Mouse (Mus musculus) kidney, embryonic 16.5 days (tissue): ENCODE measurements at regions not wholly inside any gene's neighbourhood (a gene's known extent, or its start where the extent isn't known, plus 50 kb on each side); places are given as distances from the start of the nearest gene placed in this dataset.
A peak's percentile ranks its signal among the peaks of the same experiment; 100 is the strongest.

ENCODE experiments used
- ATAC-seq: fragments of 200-750 bp; cut with Nextera tagmentation; 2 replicates; pipeline ENCODE4 v1.8.0; 2017; ENCODE audit warnings: moderate TSS enrichment; ENCODE audit not compliant: low FRiP score, low TSS enrichment
- H3K27ac ChIP-seq: fragments of 300-500 bp; sonication (generic); 2 replicates; pipeline ENCODE4 v1.5.1; 2014; ENCODE audit warnings: low read length
- H3K27me3 ChIP-seq: fragments of 300-500 bp; sonication (generic); 2 replicates; pipeline ENCODE4 v1.6.1; 2014; ENCODE audit warnings: low read length, control low read depth, mixed read lengths; ENCODE audit not compliant: insufficient read depth
- H3K36me3 ChIP-seq: fragments of 300-500 bp; sonication (generic); 2 replicates; pipeline ENCODE4 v1.6.1; 2014; ENCODE audit warnings: low read length, control low read depth, mixed read lengths; ENCODE audit not compliant: insufficient read depth
- H3K4me1 ChIP-seq: fragments of 300-500 bp; sonication (generic); 2 replicates; pipeline ENCODE4 v1.6.1; 2014; ENCODE audit warnings: low read length, control low read depth, mixed read lengths; ENCODE audit not compliant: insufficient read depth
- H3K4me2 ChIP-seq: fragments of 300-500 bp; sonication (generic); replicated peaks from 2 replicates; pipeline ENCODE4 v1.6.1; 2014; ENCODE audit warnings: low read depth, low read length
- H3K4me3 ChIP-seq: fragments of 300-500 bp; sonication (generic); 2 replicates; pipeline ENCODE4 v1.5.1; 2014; ENCODE audit warnings: mild to moderate bottlenecking, low read length
- H3K9ac ChIP-seq: fragments of 300-500 bp; sonication (generic); replicated peaks from 2 replicates; pipeline ENCODE4 v1.6.1; 2014; ENCODE audit warnings: low read length
- H3K9me3 ChIP-seq: fragments of 300-500 bp; sonication (generic); 2 replicates; pipeline ENCODE4 v1.6.1; 2016; ENCODE audit warnings: low read length, control low read depth
- WGBS: fragments of 180-500 bp; shearing (Covaris S2); extraction: QIAGEN DNeasy Blood & Tissue Kit; methylation state at CpG from one replicate; pipeline ENCODE4 v1.1.7; 2014; 5-methylcytosine and 5-hydroxymethylcytosine counted together

- H3K27me3 ChIP-seq, result no peaks in the 10 kb centered on the region
- H3K4me3 ChIP-seq, result no peak overlapping the region
- H3K36me3 ChIP-seq, result no peaks in the 10 kb centered on the region
- H3K4me1 ChIP-seq, result no peaks in the 10 kb centered on the region
- H3K9me3 ChIP-seq, result no peaks in the 10 kb centered on the region
- H3K9ac ChIP-seq, result no peak overlapping the region
- 81% methylated on average over 3 of the region's 3 CpGs for WGBS
- H3K4me2 ChIP-seq, result no peak overlapping the region
- ATAC-seq, result no peak
- no peak overlapping the region for H3K27ac ChIP-seq
Observed at GRCm38 (mm10) chr12:7192591-7192990, 784.9 kb upstream of the Apob start.

GRCm38 (mm10) chr12:7198098-7198497, 779.4 kb upstream of the Apob start:
- Histone ChIP-seq H3K36me3 (no peaks in the 10 kb centered on the region), H3K4me2 (no peak overlapping the region), H3K27me3 (no peaks in the 10 kb centered on the region), H3K9me3 (no peaks in the 10 kb centered on the region), H3K9ac (no peak overlapping the region), H3K27ac (no peak overlapping the region), H3K4me3 (no peak overlapping the region), H3K4me1 (no peaks in the 10 kb centered on the region)
- ATAC-seq, result no peak

GRCm38 (mm10) chr12:7200879-7201278, 776.6 kb upstream of the Apob start:
- Histone ChIP-seq H3K36me3 (no peaks in the 10 kb centered on the region), H3K4me1 (no peaks in the 10 kb centered on the region), H3K27me3 (no peaks in the 10 kb centered on the region), H3K9ac (no peak overlapping the region), H3K27ac (no peak overlapping the region), H3K4me2 (no peak overlapping the region), H3K9me3 (no peaks in the 10 kb centered on the region), H3K4me3 (no peak overlapping the region)
- ATAC-seq, result peak; percentile 87; the same call in 1 of the 2 replicates
- WGBS, result 84% methylated on average over 1 of the region's 1 CpGs

- H3K36me3 ChIP-seq, result no peaks in the 10 kb centered on the region
Observed at GRCm38 (mm10) chr12:7215686-7216085, 761.8 kb upstream of the Apob start.

GRCm38 (mm10) chr12:7217499-7217898, 759.9 kb upstream of the Apob start:
- no peaks in the 10 kb centered on the region for H3K4me1 ChIP-seq
- 47% methylated on average over 3 of the region's 3 CpGs for WGBS
- H3K36me3 ChIP-seq, result no peaks in the 10 kb centered on the region
- no peak overlapping the region for H3K9ac ChIP-seq
- H3K4me3 ChIP-seq, result no peak overlapping the region
- H3K9me3 ChIP-seq, result no peaks in the 10 kb centered on the region
- no peaks in the 10 kb centered on the region for H3K27me3 ChIP-seq
- H3K4me2 ChIP-seq, result no peak overlapping the region
- ATAC-seq, result no peak
- H3K27ac ChIP-seq, result no peak overlapping the region

More at GRCm38 (mm10) chr12:7215686-7216085, 761.8 kb upstream of the Apob start:
- Histone ChIP-seq H3K4me1 (no peaks in the 10 kb centered on the region), H3K4me2 (no peak overlapping the region), H3K9me3 (no peaks in the 10 kb centered on the region), H3K9ac (no peak overlapping the region), H3K27ac (no peak overlapping the region), H3K27me3 (no peaks in the 10 kb centered on the region), H3K4me3 (no peak overlapping the region)
- no peak for ATAC-seq
- 65% methylated on average over 6 of the region's 6 CpGs for WGBS

GRCm38 (mm10) chr12:7228124-7228523, 749.3 kb upstream of the Apob start:
- no peaks in the 10 kb centered on the region for H3K9me3 ChIP-seq
- no peak overlapping the region for H3K27ac ChIP-seq
- H3K27me3 ChIP-seq, result no peaks in the 10 kb centered on the region
- no peaks in the 10 kb centered on the region for H3K4me1 ChIP-seq
- no peaks in the 10 kb centered on the region for H3K36me3 ChIP-seq
- no peak overlapping the region for H3K4me2 ChIP-seq
- H3K9ac ChIP-seq, result no peak overlapping the region
- 57% methylated on average over 2 of the region's 2 CpGs for WGBS
- ATAC-seq, result no peak
- H3K4me3 ChIP-seq, result no peak overlapping the region

GRCm38 (mm10) chr12:7228541-7229225, 748.8 kb upstream of the Apob start:
- WGBS, result 54% methylated on average over 9 of the region's 9 CpGs
- no peaks in the 10 kb centered on the region for H3K27me3 ChIP-seq
- H3K9me3 ChIP-seq, result no peaks in the 10 kb centered on the region
- no peak overlapping the region for H3K27ac ChIP-seq
- H3K36me3 ChIP-seq, result no peaks in the 10 kb centered on the region
- H3K9ac ChIP-seq, result no peak overlapping the region
- H3K4me3 ChIP-seq, result no peak overlapping the region
- H3K4me2 ChIP-seq, result no peak overlapping the region
- no peaks in the 10 kb centered on the region for H3K4me1 ChIP-seq
- ATAC-seq, result no peak

- H3K27ac ChIP-seq, result no peak overlapping the region
- no peaks in the 10 kb centered on the region for H3K27me3 ChIP-seq
- no peak overlapping the region for H3K4me3 ChIP-seq
- H3K4me2 ChIP-seq, result no peak overlapping the region
- H3K9ac ChIP-seq, result no peak overlapping the region
- no peaks in the 10 kb centered on the region for H3K4me1 ChIP-seq
- no peaks in the 10 kb centered on the region for H3K36me3 ChIP-seq
- no peaks in the 10 kb centered on the region for H3K9me3 ChIP-seq
- no peak for ATAC-seq
Observed at GRCm38 (mm10) chr12:7250324-7250723, 727.1 kb upstream of the Apob start.

- H3K4me1 ChIP-seq, result no peaks in the 10 kb centered on the region
- ATAC-seq, result peak; percentile 65; the same call in 1 of the 2 replicates
Observed at GRCm38 (mm10) chr12:7270587-7270986, 706.9 kb upstream of the Apob start.

GRCm38 (mm10) chr12:7284354-7285036, 693.0 kb upstream of the Apob start:
- WGBS, result 23% methylated on average over 4 of the region's 4 CpGs
- Histone ChIP-seq H3K36me3 (no peaks in the 10 kb centered on the region), H3K9me3 (no peaks in the 10 kb centered on the region), H3K4me2 (no peak overlapping the region), H3K4me3 (no peak overlapping the region), H3K4me1 (no peaks in the 10 kb centered on the region), H3K27me3 (no peaks in the 10 kb centered on the region), H3K27ac (no peak overlapping the region), H3K9ac (no peak overlapping the region)
- peak; percentile 70; the same call in 1 of the 2 replicates for ATAC-seq

More at GRCm38 (mm10) chr12:7270587-7270986, 706.9 kb upstream of the Apob start:
- Histone ChIP-seq H3K27ac (no peak overlapping the region), H3K9me3 (no peaks in the 10 kb centered on the region), H3K4me3 (no peak overlapping the region), H3K4me2 (no peak overlapping the region), H3K27me3 (no peaks in the 10 kb centered on the region), H3K36me3 (no peaks in the 10 kb centered on the region), H3K9ac (no peak overlapping the region)
- WGBS, result 70% methylated on average over 1 of the region's 1 CpGs
